Mouse (Mus musculus) lung, postnatal 0 days (tissue): ENCODE measurements around the gene Aurkb. TPM values are rescaled to one million over a fixed set of nuclear protein-coding genes. Genes with fewer than 3 reads are reported as not detected.

Experiments used
- ATAC-seq: fragments of 200-750 bp; cut with Nextera tagmentation; 2 replicates; pipeline ENCODE4 v1.8.0; 2017; ENCODE audit warnings: moderate library complexity
- DNase-seq: peaks from one replicate; pipeline ENCODE4 v3.0.0-alpha.2; 2016; ENCODE audit warnings: low spot score
- H3K27ac ChIP-seq: fragments of 300-500 bp; sonication (generic); 2 replicates; pipeline ENCODE4 v1.5.1; 2014; ENCODE audit warnings: antibody characterized with exemption, mild to moderate bottlenecking, low read length, mixed read lengths
- H3K27me3 ChIP-seq: fragments of 300-500 bp; sonication (generic); replicated peaks from 2 replicates; pipeline ENCODE4 v1.6.1; 2014; ENCODE audit warnings: low read length, mixed read lengths; ENCODE audit not compliant: insufficient read depth
- H3K36me3 ChIP-seq: fragments of 300-500 bp; sonication (generic); 2 replicates; pipeline ENCODE4 v1.6.1; 2014; ENCODE audit warnings: low read length, mixed read lengths; ENCODE audit not compliant: insufficient read depth
- H3K4me1 ChIP-seq: fragments of 300-500 bp; sonication (generic); 2 replicates; pipeline ENCODE4 v1.6.1; 2014; ENCODE audit warnings: antibody characterized with exemption, low read depth, low read length, mixed read lengths; ENCODE audit not compliant: insufficient read depth
- H3K4me2 ChIP-seq: fragments of 300-500 bp; sonication (generic); replicated peaks from 2 replicates; pipeline ENCODE4 v1.6.1; 2014; ENCODE audit warnings: low read depth, mild to moderate bottlenecking, low read length, moderate library complexity, mixed read lengths
- H3K4me3 ChIP-seq: fragments of 300-500 bp; sonication (generic); 2 replicates; pipeline ENCODE4 v1.5.1; 2014; ENCODE audit warnings: low read depth, low read length
- H3K9ac ChIP-seq: fragments of 300-500 bp; sonication (generic); replicated peaks from 2 replicates; pipeline ENCODE4 v1.6.1; 2014; ENCODE audit warnings: low read depth, mild to moderate bottlenecking
- H3K9me3 ChIP-seq: fragments of 300-500 bp; sonication (generic); 2 replicates; pipeline ENCODE4 v1.6.1; 2016; ENCODE audit warnings: low read length, mixed read lengths
- CTCF ChIP-seq: IDR thresholded peaks from 2 replicates; pipeline ENCODE4 v1.5.1; 2016; ENCODE audit warnings: antibody characterized with exemption, mild to moderate bottlenecking
- EP300 ChIP-seq: IDR thresholded peaks from 2 replicates; pipeline ENCODE4 v1.6.1; 2016; ENCODE audit warnings: antibody characterized with exemption, mild to moderate bottlenecking, control low read depth
- WGBS: fragments of 180-500 bp; shearing (Covaris S2); extraction: QIAGEN DNeasy Blood & Tissue Kit; methylation state at CpG from one replicate; pipeline ENCODE4 v1.1.7; 2014; 5-methylcytosine and 5-hydroxymethylcytosine counted together
- polyA plus RNA-seq: library from polyadenylated mRNA; unstranded; fragments of >200 nt; fragmentation: Nextera tagmentation; extraction: Ambion mirVana; gene quantifications from 2 replicates; pipeline ENCODE4 v1.2.1, GENCODE M21; 2015

The Aurkb gene
- polyA plus RNA-seq, 1 experiment from 2014 or later = 6.5 TPM

- ATAC-seq = peak; percentile 95
- Histone ChIP-seq H3K4me1 (peaks cover 5% of the 10 kb centered on the region; the same call in 1 of the 2 replicates), H3K4me3 (peak within 1 kb of the TSS; percentile 52), H3K9me3 (no peaks in the 10 kb centered on the region), H3K27me3 (no peaks in the 10 kb centered on the region), H3K9ac (peak within 1 kb of the TSS; percentile 63), H3K36me3 (no peaks in the 10 kb centered on the region), H3K27ac (peak within 1 kb of the TSS; percentile 77), H3K4me2 (peak within 1 kb of the TSS; percentile 66)
- peak; percentile 81 for TF ChIP-seq CTCF
- TF ChIP-seq EP300 = no peak
- 2% methylated on average over 38 of the region's 38 CpGs for whole genome bisulfite sequencing
- peak; percentile 97 for DNase-seq
Measured at GRCm38 (mm10) chr11:69015644-69016441, 29.6 kb upstream of the Aurkb start, which contains the start of gene Ctc1. Ctc1 (plus strand) TSS chr11:69015911.

- H3K4me1 ChIP-seq = peaks cover 5% of the 10 kb centered on the region; the same call in 1 of the 2 replicates
- no peaks in the 10 kb centered on the region for H3K27me3 ChIP-seq
- no peaks in the 10 kb centered on the region for H3K9me3 ChIP-seq
- DNase-seq (no peak), ATAC-seq (no peak)
- TF ChIP-seq EP300 = no peak
- TF ChIP-seq CTCF = no peak
- H3K4me2 ChIP-seq = peak overlapping the region; percentile 66
- no peaks in the 10 kb centered on the region for H3K36me3 ChIP-seq
- 51% methylated on average over 3 of the region's 3 CpGs for WGBS
- H3K9ac ChIP-seq = peak overlapping the region; percentile 63; the same call in 1 of the 2 replicates
- H3K4me3 ChIP-seq = peak overlapping the region; percentile 52
- no peak overlapping the region for H3K27ac ChIP-seq
Measured at GRCm38 (mm10) chr11:69016755-69017154, 28.7 kb upstream of the Aurkb start.

- no peak overlapping the region for H3K9ac ChIP-seq
- ATAC-seq (no peak), DNase-seq (no peak)
- TF ChIP-seq EP300 (no peak), CTCF (no peak)
- H3K27me3 ChIP-seq = no peaks in the 10 kb centered on the region
- H3K27ac ChIP-seq = no peak overlapping the region
- H3K4me3 ChIP-seq = no peak overlapping the region
- no peaks in the 10 kb centered on the region for H3K9me3 ChIP-seq
- H3K36me3 ChIP-seq = peaks cover 18% of the 10 kb centered on the region; the same call in 1 of the 2 replicates
- no peak overlapping the region for H3K4me2 ChIP-seq
- peaks cover 5% of the 10 kb centered on the region; the same call in 1 of the 2 replicates for H3K4me1 ChIP-seq
Measured at GRCm38 (mm10) chr11:69020691-69021090, 24.8 kb upstream of the Aurkb start.

GRCm38 (mm10) chr11:69026562-69026961 is 18.9 kb upstream of the Aurkb start:
- WGBS = 84% methylated on average over 3 of the region's 3 CpGs
- DNase-seq (no peak), ATAC-seq (no peak)
- Histone ChIP-seq H3K4me3 (no peak overlapping the region), H3K27me3 (no peaks in the 10 kb centered on the region), H3K9ac (no peak overlapping the region), H3K4me1 (no peaks in the 10 kb centered on the region), H3K9me3 (no peaks in the 10 kb centered on the region), H3K4me2 (no peak overlapping the region), H3K27ac (no peak overlapping the region), H3K36me3 (peaks cover 35% of the 10 kb centered on the region; the same call in 1 of the 2 replicates)
- TF ChIP-seq CTCF (no peak), EP300 (no peak)

GRCm38 (mm10) chr11:69028805-69029204 is 16.6 kb upstream of the Aurkb start:
- no peak for ATAC-seq
- DNase-seq = no peak
- Histone ChIP-seq H3K27me3 (no peaks in the 10 kb centered on the region), H3K4me2 (no peak overlapping the region), H3K4me3 (no peak overlapping the region), H3K9ac (no peak overlapping the region), H3K9me3 (no peaks in the 10 kb centered on the region), H3K4me1 (no peaks in the 10 kb centered on the region), H3K36me3 (peaks cover 22% of the 10 kb centered on the region; the same call in 1 of the 2 replicates), H3K27ac (no peak overlapping the region)
- TF ChIP-seq CTCF = peak; percentile 48
- no peak for TF ChIP-seq EP300
- 76% methylated on average over 2 of the region's 2 CpGs for WGBS

- Histone ChIP-seq H3K4me3 (no peak overlapping the region), H3K27me3 (no peaks in the 10 kb centered on the region), H3K36me3 (peaks cover 8% of the 10 kb centered on the region; the same call in 1 of the 2 replicates), H3K9me3 (no peaks in the 10 kb centered on the region), H3K4me1 (no peaks in the 10 kb centered on the region; the same call in 1 of the 2 replicates), H3K27ac (no peak overlapping the region; the same call in 1 of the 2 replicates), H3K9ac (no peak overlapping the region), H3K4me2 (no peak overlapping the region)
- WGBS = 57% methylated on average over 9 of the region's 9 CpGs
- DNase-seq (no peak), ATAC-seq (no peak)
- TF ChIP-seq CTCF = no peak
- no peak for TF ChIP-seq EP300
Measured at GRCm38 (mm10) chr11:69033552-69033951, 11.9 kb upstream of the Aurkb start.
